Mouse (Mus musculus): ENCODE data around the gene Wdr74.
"Not testable (repeated sequence)": the region's sequence is repeated elsewhere in the genome, so short reads cannot be mapped to it uniquely, and the experiment has no call there.

The Wdr74 gene

DNA sequence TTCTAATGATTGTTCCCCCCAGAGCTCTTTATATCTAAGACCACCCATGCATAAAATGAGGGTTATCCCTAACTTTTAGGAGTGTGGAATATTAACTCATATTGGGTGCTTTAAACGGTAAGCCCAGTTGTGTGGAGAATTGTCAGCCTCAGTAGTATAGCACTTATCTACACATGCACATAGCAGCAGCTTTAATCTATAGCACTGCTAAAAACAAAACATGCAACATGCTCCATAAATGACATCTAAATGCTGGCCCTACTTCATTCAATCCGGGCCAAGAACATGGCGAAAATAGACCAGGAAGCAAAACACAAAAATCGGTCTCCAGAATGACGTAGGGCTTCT is 13.1 kb upstream of the Wdr74 start:
- peak overlapping the region; percentile 93 for H3K4me3 ChIP-seq (replicated peaks; ENCODE audit: low read length)
- H3K27me3 ChIP-seq (ENCODE audit: insufficient read depth, low read length) = no peaks in the 10 kb centered on the region
- TF ChIP-seq CTCF (conservative IDR thresholded peaks at IDR 0.05; ENCODE audit: low read length) = no peak
- no peak for TF ChIP-seq POU5F1 (IDR thresholded peaks at IDR 0.05; ENCODE audit: borderline replicate concordance, low read length)
- no peak for TF ChIP-seq NANOG (IDR thresholded peaks at IDR 0.05; ENCODE audit: borderline replicate concordance, low read length)
- peaks cover 46% of the 10 kb centered on the region for H3K36me3 ChIP-seq (ENCODE audit: insufficient read depth, low read length)
- no peaks in the 10 kb centered on the region for H3K9me3 ChIP-seq (ENCODE audit: low read length)
- H3K4me1 ChIP-seq (replicated peaks; ENCODE audit: low read depth, low read length) = peaks cover 45% of the 10 kb centered on the region

DNA sequence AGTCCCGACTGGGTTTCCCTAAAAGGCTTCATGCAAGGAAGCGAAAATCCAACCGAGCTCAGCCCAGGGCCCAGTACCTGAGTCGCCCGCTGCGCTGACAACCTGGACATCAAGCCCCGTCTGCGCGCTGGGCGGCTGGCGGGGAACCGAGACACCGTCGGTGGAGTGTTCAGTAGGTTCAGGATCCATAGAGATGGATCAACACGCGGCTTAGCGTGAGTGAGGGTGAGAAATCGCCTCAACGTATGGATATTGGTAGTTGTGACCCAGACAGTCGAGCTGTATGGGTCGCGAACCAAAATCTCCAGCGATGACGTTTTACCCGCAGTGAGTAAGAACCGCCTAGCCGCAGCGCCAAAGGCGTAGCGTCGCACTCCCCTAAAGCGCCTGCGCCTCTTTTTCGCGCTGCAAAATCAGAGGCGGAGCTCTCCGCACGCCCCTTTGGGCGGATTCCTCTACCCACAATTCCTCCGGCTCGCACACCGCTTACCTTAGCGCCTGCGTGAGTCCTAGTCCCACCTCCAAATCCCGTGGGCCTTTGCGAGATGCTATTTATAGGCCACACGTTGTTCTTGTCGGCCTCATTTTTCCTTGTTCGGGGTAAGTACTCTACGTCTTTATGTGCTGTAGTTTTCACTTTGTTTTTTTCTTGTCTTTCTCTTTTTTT is 12.6 kb upstream of the Wdr74 start, which contains the start of gene Slc3a2:
Slc3a2 (minus strand) TSS at position 463 of the 667 bp plus-strand sequence.
- no peak for TF ChIP-seq NANOG (IDR thresholded peaks at IDR 0.05; ENCODE audit: borderline replicate concordance, low read length)
- no peak for TF ChIP-seq CTCF (conservative IDR thresholded peaks at IDR 0.05; ENCODE audit: low read length)
- TF ChIP-seq POU5F1 (IDR thresholded peaks at IDR 0.05; ENCODE audit: borderline replicate concordance, low read length) = no peak
- peaks cover 46% of the 10 kb centered on the region for H3K36me3 ChIP-seq (ENCODE audit: insufficient read depth, low read length)
- peaks cover 40% of the 10 kb centered on the region for H3K4me1 ChIP-seq (replicated peaks; ENCODE audit: low read depth, low read length)
- H3K27me3 ChIP-seq (ENCODE audit: insufficient read depth, low read length) = no peaks in the 10 kb centered on the region
- peak within 1 kb of the TSS; percentile 93 for H3K4me3 ChIP-seq (replicated peaks; ENCODE audit: low read length)
- H3K9me3 ChIP-seq (ENCODE audit: low read length) = no peaks in the 10 kb centered on the region

DNA sequence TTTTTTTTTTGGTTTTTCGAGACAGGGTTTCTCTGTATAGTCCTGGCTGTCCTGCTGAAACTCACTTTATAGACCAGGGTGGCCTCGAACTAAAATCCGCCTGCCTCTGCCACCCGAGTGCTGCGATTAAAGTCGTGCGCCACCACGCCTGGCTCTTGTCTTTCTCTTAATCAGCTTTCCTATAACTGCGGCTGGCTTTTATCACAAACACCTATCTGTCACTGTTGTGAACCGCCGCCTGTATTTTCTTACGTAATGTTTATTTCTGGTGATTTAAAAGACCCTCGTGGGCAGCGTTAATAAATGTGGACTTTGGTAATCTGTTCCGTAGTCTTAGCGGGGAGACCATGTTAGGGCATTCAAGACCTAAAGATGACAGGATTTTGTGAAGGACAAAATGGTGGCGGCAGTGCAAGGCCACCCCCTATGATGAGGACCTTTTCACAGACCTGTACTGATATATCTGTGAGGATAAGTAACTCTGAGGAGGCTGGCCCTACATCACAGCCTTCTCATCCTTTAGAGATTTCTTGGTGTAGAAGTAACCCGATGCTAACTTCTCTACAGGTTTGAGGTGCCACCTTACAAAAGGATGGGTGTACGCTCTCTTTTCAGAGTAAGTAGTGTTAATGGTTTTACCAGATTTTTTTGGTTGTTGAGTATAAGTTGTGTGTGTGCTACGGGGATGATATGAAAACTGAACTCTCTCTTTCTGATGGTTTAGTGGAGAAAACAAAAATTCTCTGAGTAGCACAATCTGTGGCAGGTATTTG is 11.9 kb upstream of the Wdr74 start:
- H3K36me3 ChIP-seq (ENCODE audit: insufficient read depth, low read length) = peaks cover 46% of the 10 kb centered on the region
- peaks cover 37% of the 10 kb centered on the region for H3K4me1 ChIP-seq (replicated peaks; ENCODE audit: low read depth, low read length)
- H3K4me3 ChIP-seq (replicated peaks; ENCODE audit: low read length) = peak overlapping the region; percentile 93
- no peak for TF ChIP-seq CTCF (conservative IDR thresholded peaks at IDR 0.05; ENCODE audit: low read length)
- no peak for TF ChIP-seq NANOG (IDR thresholded peaks at IDR 0.05; ENCODE audit: borderline replicate concordance, low read length)
- no peak for TF ChIP-seq POU5F1 (IDR thresholded peaks at IDR 0.05; ENCODE audit: borderline replicate concordance, low read length)
- H3K27me3 ChIP-seq (ENCODE audit: insufficient read depth, low read length) = no peaks in the 10 kb centered on the region
- H3K9me3 ChIP-seq (ENCODE audit: low read length) = no peaks in the 10 kb centered on the region

DNA sequence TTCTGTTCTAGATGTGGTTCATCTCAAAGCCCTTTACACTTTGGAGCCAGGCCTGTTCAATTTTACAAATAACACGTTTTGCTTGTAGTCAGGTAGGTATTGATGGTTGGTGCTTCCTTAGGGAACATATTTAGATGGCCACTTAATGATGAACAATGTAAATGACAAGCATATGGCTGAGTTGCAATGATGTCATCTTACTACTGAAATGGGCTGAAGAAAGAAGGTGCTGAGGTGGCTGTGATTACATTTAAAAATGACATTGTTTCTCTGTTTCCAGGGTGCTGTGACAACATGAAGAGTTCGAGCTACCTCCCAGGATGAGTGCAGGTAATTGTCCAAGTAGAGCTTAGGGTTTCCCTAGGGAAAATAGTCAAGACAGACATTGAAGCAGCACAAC is 11.2 kb upstream of the Wdr74 start:
- TF ChIP-seq CTCF (conservative IDR thresholded peaks at IDR 0.05; ENCODE audit: low read length) (no peak), NANOG (IDR thresholded peaks at IDR 0.05; ENCODE audit: borderline replicate concordance, low read length) (no peak), POU5F1 (IDR thresholded peaks at IDR 0.05; ENCODE audit: borderline replicate concordance, low read length) (no peak)
- Histone ChIP-seq H3K4me3 (replicated peaks; ENCODE audit: low read length) (peak overlapping the region; percentile 93), H3K9me3 (ENCODE audit: low read length) (no peaks in the 10 kb centered on the region), H3K4me1 (replicated peaks; ENCODE audit: low read depth, low read length) (peaks cover 34% of the 10 kb centered on the region), H3K36me3 (ENCODE audit: insufficient read depth, low read length) (peaks cover 46% of the 10 kb centered on the region), H3K27me3 (ENCODE audit: insufficient read depth, low read length) (no peaks in the 10 kb centered on the region)

DNA sequence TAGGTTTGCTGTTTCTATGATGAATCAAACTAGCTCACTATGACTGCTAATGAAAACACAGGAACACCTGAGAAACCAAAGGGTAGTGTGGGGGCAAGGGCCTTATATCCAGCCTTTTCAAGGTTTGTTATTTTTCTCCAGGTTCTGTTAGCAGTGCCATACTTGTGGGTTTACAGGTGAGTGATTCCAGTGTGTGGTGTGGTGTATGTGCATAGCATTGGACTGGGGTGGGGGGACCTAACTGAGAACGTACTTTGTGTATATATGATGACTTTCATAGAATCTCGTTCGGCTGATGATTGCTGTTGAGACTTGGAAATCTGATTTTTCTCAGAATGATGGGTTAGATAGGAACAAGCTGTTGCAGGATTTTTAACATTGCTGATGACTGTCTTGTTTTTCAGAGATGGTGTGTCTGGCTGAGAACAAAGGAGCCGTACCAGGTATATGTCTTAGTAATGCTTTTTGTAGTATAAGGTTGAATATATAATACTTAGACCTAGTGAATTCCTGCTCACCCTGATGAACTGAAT is 10.5 kb upstream of the Wdr74 start:
- H3K4me3 ChIP-seq (replicated peaks; ENCODE audit: low read length) = peak overlapping the region; percentile 93
- peaks cover 32% of the 10 kb centered on the region for H3K4me1 ChIP-seq (replicated peaks; ENCODE audit: low read depth, low read length)
- peaks cover 41% of the 10 kb centered on the region for H3K36me3 ChIP-seq (ENCODE audit: insufficient read depth, low read length)
- no peaks in the 10 kb centered on the region for H3K9me3 ChIP-seq (ENCODE audit: low read length)
- no peak for TF ChIP-seq CTCF (conservative IDR thresholded peaks at IDR 0.05; ENCODE audit: low read length)
- H3K27me3 ChIP-seq (ENCODE audit: insufficient read depth, low read length) = no peaks in the 10 kb centered on the region

DNA sequence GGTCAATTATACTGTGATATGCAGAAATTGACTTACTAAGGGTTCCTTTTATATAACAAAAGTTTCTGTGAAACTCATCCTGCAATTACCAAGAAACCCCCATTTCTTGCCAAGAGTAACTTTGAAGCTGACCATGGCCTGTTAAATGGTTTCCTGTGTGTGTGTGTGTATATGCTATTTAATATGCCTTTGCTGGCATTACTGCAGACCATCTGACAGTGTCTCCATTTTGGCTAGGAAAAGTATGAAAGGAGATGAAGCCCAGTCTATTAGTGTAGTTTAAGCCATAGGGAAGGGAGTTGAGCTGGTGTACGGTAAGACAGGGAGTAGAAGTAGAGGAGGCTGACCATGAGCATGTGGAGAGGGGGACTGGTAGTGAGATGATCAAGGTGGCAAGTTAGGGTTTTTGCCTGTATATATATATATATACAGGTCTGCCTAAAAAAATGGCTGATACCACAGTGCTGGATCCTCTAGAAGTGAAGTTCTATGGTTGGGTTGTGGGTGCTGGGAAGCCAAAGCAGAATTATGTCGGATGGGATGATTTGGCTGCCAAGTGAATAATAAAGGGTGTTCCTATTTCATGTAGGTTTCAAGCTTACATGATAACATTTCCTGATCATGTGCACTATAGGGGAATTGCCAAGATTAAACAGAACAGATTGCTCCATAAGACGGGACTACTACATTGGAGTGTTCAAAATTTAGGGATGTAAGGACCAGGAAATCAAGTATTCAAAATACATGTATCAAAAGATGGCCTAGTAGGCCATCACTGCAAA is 8.8 kb upstream of the Wdr74 start:
- Histone ChIP-seq H3K27me3 (ENCODE audit: insufficient read depth, low read length) (no peaks in the 10 kb centered on the region), H3K36me3 (ENCODE audit: insufficient read depth, low read length) (peaks cover 36% of the 10 kb centered on the region), H3K4me3 (replicated peaks; ENCODE audit: low read length) (peak overlapping the region; percentile 93), H3K9me3 (ENCODE audit: low read length) (no peaks in the 10 kb centered on the region), H3K4me1 (replicated peaks; ENCODE audit: low read depth, low read length) (peaks cover 17% of the 10 kb centered on the region)
- TF ChIP-seq POU5F1 (IDR thresholded peaks at IDR 0.05; ENCODE audit: borderline replicate concordance, low read length) (no peak), CTCF (conservative IDR thresholded peaks at IDR 0.05; ENCODE audit: low read length) (no peak), NANOG (IDR thresholded peaks at IDR 0.05; ENCODE audit: borderline replicate concordance, low read length) (no peak)

DNA sequence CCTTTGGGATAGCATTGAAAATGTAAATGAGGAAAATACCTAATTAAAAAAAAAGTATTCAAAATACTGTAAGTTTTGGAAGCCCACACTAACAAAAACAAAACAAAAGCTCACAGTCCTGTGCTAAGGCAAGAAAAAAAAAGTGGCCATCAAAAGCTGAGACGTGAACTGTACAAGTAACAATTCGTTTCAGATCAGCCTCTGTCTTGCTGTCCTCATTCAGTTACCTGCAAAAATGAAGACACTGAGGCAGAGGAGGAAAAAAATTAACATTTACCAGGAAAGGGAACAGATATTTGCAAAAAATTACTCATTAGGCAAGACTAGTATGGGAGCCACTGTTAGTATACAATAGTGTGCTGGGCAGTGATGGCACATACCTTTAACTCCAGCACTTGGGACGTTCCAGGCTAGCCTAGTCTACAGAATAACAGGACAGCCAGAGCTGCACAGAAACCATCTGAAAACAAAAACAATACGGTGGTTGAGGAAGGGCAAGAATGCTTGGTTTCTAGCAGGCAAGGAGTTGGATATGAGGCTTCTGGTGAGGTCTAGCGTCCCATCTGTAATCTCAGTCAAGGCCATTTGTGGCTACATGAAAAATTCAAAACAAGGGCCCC is 8.0 kb upstream of the Wdr74 start:
- peaks cover 3% of the 10 kb centered on the region for H3K9me3 ChIP-seq (ENCODE audit: low read length)
- no peaks in the 10 kb centered on the region for H3K27me3 ChIP-seq (ENCODE audit: insufficient read depth, low read length)
- H3K4me1 ChIP-seq (replicated peaks; ENCODE audit: low read depth, low read length) = peaks cover 12% of the 10 kb centered on the region; the same call in 1 of the 2 replicates
- no peak for TF ChIP-seq CTCF (conservative IDR thresholded peaks at IDR 0.05; ENCODE audit: low read length)
- peaks cover 36% of the 10 kb centered on the region for H3K36me3 ChIP-seq (ENCODE audit: insufficient read depth, low read length)
- no peak overlapping the region for H3K4me3 ChIP-seq (replicated peaks; ENCODE audit: low read length)

DNA sequence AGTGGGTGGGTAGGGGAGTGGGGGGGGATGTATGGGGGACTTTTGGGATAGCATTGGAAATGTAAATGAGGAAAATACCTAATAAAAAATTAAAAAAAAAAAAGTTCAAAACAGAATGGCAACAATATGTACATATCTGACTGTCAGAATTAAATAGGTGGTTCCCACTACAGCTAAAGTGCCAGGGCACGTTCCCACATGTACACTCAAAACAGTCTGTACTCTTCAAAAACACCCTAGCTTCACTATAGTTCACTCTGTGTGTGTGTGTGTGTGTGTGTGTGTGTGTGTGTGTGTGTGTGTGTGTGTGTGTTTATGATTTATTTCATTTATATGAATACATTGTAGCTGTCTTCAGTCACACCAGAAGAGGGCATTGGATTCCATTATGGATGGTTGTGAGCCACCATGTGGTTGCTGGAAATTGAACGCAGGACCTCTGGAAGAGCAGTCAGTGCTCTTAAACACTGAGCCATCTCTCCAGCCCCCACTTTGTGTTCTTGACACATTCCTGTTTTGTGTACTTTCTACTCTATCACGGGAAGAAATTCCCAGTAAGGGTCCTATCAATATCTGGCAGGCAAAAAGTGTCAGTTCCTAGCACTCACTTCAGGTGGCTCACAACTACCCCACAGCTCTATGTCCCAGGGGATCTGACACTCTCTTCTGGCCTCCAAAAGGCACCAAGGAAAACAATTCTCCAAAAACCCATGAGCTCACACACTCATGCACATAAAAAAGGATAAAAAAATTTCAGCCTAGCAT is 7.1 kb upstream of the Wdr74 start:
- Histone ChIP-seq H3K4me1 (replicated peaks; ENCODE audit: low read depth, low read length) (peaks cover 12% of the 10 kb centered on the region; the same call in 1 of the 2 replicates), H3K36me3 (ENCODE audit: insufficient read depth, low read length) (peaks cover 36% of the 10 kb centered on the region)
- not testable (repeated sequence) for H3K27me3 ChIP-seq (ENCODE audit: insufficient read depth, low read length); H3K4me3 ChIP-seq (replicated peaks; ENCODE audit: low read length); H3K9me3 ChIP-seq (ENCODE audit: low read length)
